Mouse (Mus musculus): ENCODE results near the gene Tesc.

DNA sequence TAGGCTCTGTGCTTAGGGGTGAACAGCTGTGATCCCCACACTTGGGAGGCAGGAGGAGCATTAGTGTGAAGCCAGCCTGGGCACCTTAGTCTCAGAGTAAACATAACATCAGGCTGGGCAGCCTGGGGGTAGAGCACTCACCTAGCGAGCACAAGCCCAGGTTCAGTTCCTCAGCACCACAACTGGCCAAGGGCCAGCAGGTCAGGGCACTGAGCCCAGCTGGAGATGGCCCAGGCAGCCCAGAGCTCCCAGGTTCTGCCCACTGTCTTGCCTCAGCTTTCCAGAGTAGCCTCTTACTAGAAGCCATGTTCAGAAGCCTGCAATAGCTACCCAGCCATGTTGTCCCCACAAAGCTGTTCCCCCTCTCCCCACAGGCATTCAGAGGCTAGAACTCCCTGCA, 21.8 kb upstream of the Tesc start:
- TF ChIP-seq CTCF (conservative IDR thresholded peaks at IDR 0.05 in 1 of 2, IDR thresholded peaks at IDR 0.05 in 1 of 2; ENCODE audit: low read depth in 2 of 2, low read length in 2 of 2) (no peak), EP300 (IDR thresholded peaks at IDR 0.05; ENCODE audit: low read length) (no peak), IRF4 (IDR thresholded peaks at IDR 0.05; ENCODE audit: low read depth, low read length) (no peak), JUND (conservative IDR thresholded peaks at IDR 0.05; ENCODE audit: low read depth, low read length) (no peak), POLR2A (IDR thresholded peaks at IDR 0.05; ENCODE audit: low read depth, low read length) (no peak), MAX (IDR thresholded peaks at IDR 0.05; ENCODE audit: low read length) (no peak), HCFC1 (IDR thresholded peaks at IDR 0.05; ENCODE audit: low read depth, low read length) (no peak), E2F4 (IDR thresholded peaks at IDR 0.05; ENCODE audit: insufficient replicate concordance, low read depth, low read length) (no peak), CHD2 (IDR thresholded peaks at IDR 0.05; ENCODE audit: low read length) (no peak), NRF1 (IDR thresholded peaks at IDR 0.05; ENCODE audit: low read depth, low read length) (no peak), USF1 (IDR thresholded peaks at IDR 0.05; ENCODE audit: low read depth, low read length) (no peak), KAT2A (IDR thresholded peaks at IDR 0.05; ENCODE audit: insufficient replicate concordance, low read length) (no peak), MXI1 (IDR thresholded peaks at IDR 0.05; ENCODE audit: low read depth, low read length) (no peak), SMC3 (IDR thresholded peaks at IDR 0.05; ENCODE audit: low read depth, low read length) (no peak)

All from CH12.LX (cell line).